Mouse (Mus musculus): ENCODE measurements around the gene Gm5862. TPM values are rescaled to one million over a fixed set of nuclear protein-coding genes. Genes with fewer than 3 reads are reported as not detected.
"Not testable (repeated sequence)": the region's sequence is repeated elsewhere in the genome, so short reads cannot be mapped to it uniquely, and the experiment has no call there.

Gm5862 gene
- total and polyA plus RNA-seq, 2 experiments from 2014 or later, result not detected

DNA sequence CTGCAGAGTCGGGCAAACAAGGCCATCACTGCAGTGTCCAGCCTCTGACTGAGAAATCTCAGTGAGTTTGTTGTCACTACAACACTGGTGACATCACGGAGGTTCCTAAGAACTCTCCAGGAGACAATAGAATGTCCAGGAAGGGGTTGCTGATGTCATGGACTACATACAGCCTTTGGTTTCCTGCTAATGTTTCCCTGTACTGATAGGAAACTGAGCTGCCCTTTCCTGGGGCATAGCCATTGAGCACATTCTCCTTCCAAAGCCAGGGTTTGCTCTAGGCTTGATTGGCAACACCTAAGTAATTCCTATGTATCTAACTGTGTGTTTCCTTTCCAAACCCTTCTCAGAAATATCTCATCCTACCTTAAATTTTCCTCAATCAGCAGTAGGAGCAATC, 50.2 kb downstream of the Gm5862 start, which contains the start of gene Gm21680:
Gene Gm21680 (minus strand): TSS at position 101 of the 400 bp plus-strand sequence.
- not testable (repeated sequence) for H3K36me3 ChIP-seq (ENCODE audit: insufficient read depth, low read length); H3K4me1 ChIP-seq (ENCODE audit: insufficient read depth, low read length); H3K9ac ChIP-seq (replicated peaks; ENCODE audit: low read length, poor library complexity, severe bottlenecking); H3K4me3 ChIP-seq (ENCODE audit: low read depth, low read length); H3K27me3 ChIP-seq (ENCODE audit: insufficient read depth, low read length); ATAC-seq (ENCODE audit: low FRiP score); H3K4me2 ChIP-seq (ENCODE audit: low read depth, low read length, poor library complexity, severe bottlenecking); H3K9me3 ChIP-seq (ENCODE audit: low read length); DNase-seq (ENCODE audit: low spot score); H3K27ac ChIP-seq (ENCODE audit: low read depth, low read length)
- no CpG with 5 or more reads among the region's 2 CpGs for WGBS

Other genes with a start within 250 kb of the Gm5862 start
- gene Gm21663, start 80.5 kb downstream of the Gm5862 start, total RNA-seq (2014; rRNA removed), result not detected in 2 replicates
- not detected in 2 replicates for gene Gm21663, start 80.5 kb downstream of the Gm5862 start, polyA plus RNA-seq (2015; fragmentation: Nextera tagmentation; extraction: Ambion mirVana)
- not detected in 2 replicates for gene Gm21671, start 68.5 kb downstream of the Gm5862 start, total RNA-seq (2014; rRNA removed)
- 0.13 and 0.14 TPM in 2 replicates for gene Gm21671, start 68.5 kb downstream of the Gm5862 start, polyA plus RNA-seq (2015; fragmentation: Nextera tagmentation; extraction: Ambion mirVana)
- not detected in 2 replicates for gene Gm21680, start 50.3 kb downstream of the Gm5862 start, total RNA-seq (2014; rRNA removed)
- gene Gm21680, start 50.3 kb downstream of the Gm5862 start, polyA plus RNA-seq (2015; fragmentation: Nextera tagmentation; extraction: Ambion mirVana), result 0.10 and 0.22 TPM in 2 replicates
- not detected in 2 replicates for gene Gm21698, start 34.3 kb downstream of the Gm5862 start, total RNA-seq (2014; rRNA removed)
- gene Gm21698, start 34.3 kb downstream of the Gm5862 start, polyA plus RNA-seq (2015; fragmentation: Nextera tagmentation; extraction: Ambion mirVana), result 0.31 TPM in 1 of 2 replicates, not detected in the other
- not detected in 2 replicates for gene Gm1979, start 18.1 kb downstream of the Gm5862 start, total RNA-seq (2014; rRNA removed)
- gene Gm1979, start 18.1 kb downstream of the Gm5862 start, polyA plus RNA-seq (2015; fragmentation: Nextera tagmentation; extraction: Ambion mirVana), result 0.26 and 0.37 TPM in 2 replicates
- 0.09 and 0.22 TPM in 2 replicates for gene Speer4a, start 16.6 kb upstream of the Gm5862 start, total RNA-seq (2014; rRNA removed)
- gene Speer4a, start 16.6 kb upstream of the Gm5862 start, polyA plus RNA-seq (2015; fragmentation: Nextera tagmentation; extraction: Ambion mirVana), result 0.13 and 0.20 TPM in 2 replicates
- not detected in 2 replicates for gene Gm7347, start 35.7 kb upstream of the Gm5862 start, total RNA-seq (2014; rRNA removed)
- gene Gm7347, start 35.7 kb upstream of the Gm5862 start, polyA plus RNA-seq (2015; fragmentation: Nextera tagmentation; extraction: Ambion mirVana), result 0.17 TPM in 1 of 2 replicates, not detected in the other
- not detected in 2 replicates for gene Gm10471, start 66.4 kb upstream of the Gm5862 start, total RNA-seq (2014; rRNA removed)
- 0.13 TPM in 1 of 2 replicates, not detected in the other for gene Gm10471, start 66.4 kb upstream of the Gm5862 start, polyA plus RNA-seq (2015; fragmentation: Nextera tagmentation; extraction: Ambion mirVana)
- gene 5031410I06Rik, start 82.4 kb upstream of the Gm5862 start, total RNA-seq (2014; rRNA removed), result not detected in 2 replicates
- gene 5031410I06Rik, start 82.4 kb upstream of the Gm5862 start, polyA plus RNA-seq (2015; fragmentation: Nextera tagmentation; extraction: Ambion mirVana), result 0.25 and 0.28 TPM in 2 replicates
- not detected in 2 replicates for gene Gm10220, start 98.5 kb upstream of the Gm5862 start, total RNA-seq (2014; rRNA removed)
- gene Gm10220, start 98.5 kb upstream of the Gm5862 start, polyA plus RNA-seq (2015; fragmentation: Nextera tagmentation; extraction: Ambion mirVana), result 0.27 TPM in 1 of 2 replicates, not detected in the other
- 1.1 and 1.4 TPM in 2 replicates for gene Gm7361, start 234.8 kb upstream of the Gm5862 start, total RNA-seq (2014; rRNA removed)
- gene Gm7361, start 234.8 kb upstream of the Gm5862 start, polyA plus RNA-seq (2015; fragmentation: Nextera tagmentation; extraction: Ambion mirVana), result 0.32 and 0.33 TPM in 2 replicates